Mouse (Mus musculus): ENCODE results near the gene Glis2. TPM values are rescaled to one million over a fixed set of nuclear protein-coding genes. Genes with fewer than 3 reads are reported as not detected.

Glis2 gene
- 6.1 and 7.3 TPM in 2 replicates for polyA plus RNA-seq (2016; fragmentation: Nextera tagmentation; extraction: Ambion mirVana)

- peaks cover 57% of the 10 kb centered on the region for H3K27me3 ChIP-seq (replicated peaks)
- peak within 1 kb of the TSS; percentile 66 for H3K4me3 ChIP-seq
- peaks cover 6% of the 10 kb centered on the region; the same call in 1 of the 2 replicates for H3K36me3 ChIP-seq
- H3K9me3 ChIP-seq (replicated peaks) = no peaks in the 10 kb centered on the region
- H3K4me2 ChIP-seq = peak within 1 kb of the TSS; percentile 82
- peak; percentile 60 for ATAC-seq
- peak within 1 kb of the TSS; percentile 62 for H3K27ac ChIP-seq
- peak within 1 kb of the TSS; percentile 70 for H3K9ac ChIP-seq
- 2% methylated on average over 34 of the region's 74 CpGs for WGBS (ENCODE audit: insufficient replicate concordance)
- peaks cover 52% of the 10 kb centered on the region for H3K4me1 ChIP-seq
These were observed at the start of gene Glis2 for GRCm38 (mm10) chr16:4593971-4594813. Glis2 (plus strand) TSS chr16:4594713.

DNA sequence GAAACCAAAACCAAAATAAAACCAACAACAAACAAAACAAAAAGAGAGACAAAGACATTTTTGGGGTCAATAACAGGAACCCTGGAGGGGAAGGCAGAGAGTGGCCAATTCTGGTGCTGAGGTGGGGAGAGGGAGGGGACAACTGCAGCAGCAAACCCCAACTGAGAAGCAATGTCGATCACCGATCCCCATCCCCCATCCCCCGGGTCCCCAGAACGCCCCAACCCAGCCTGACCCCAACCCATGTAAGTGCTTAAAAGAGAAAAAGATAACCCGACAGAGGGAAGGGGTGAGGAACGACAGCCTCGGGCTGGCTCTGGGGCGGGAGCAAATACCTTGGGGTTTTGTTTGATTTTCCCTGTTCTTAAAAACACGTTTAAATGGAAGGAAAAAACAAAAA, 49.7 kb upstream of the Glis2 start:
- H3K4me2 ChIP-seq = no peak overlapping the region
- H3K27me3 ChIP-seq (replicated peaks) = no peaks in the 10 kb centered on the region
- no peak for ATAC-seq
- no peak overlapping the region for H3K4me3 ChIP-seq
- peaks cover 54% of the 10 kb centered on the region for H3K36me3 ChIP-seq
- no peaks in the 10 kb centered on the region for H3K9me3 ChIP-seq (replicated peaks)
- WGBS (ENCODE audit: insufficient replicate concordance) = 70% methylated on average over 9 of the region's 9 CpGs
- no peak overlapping the region for H3K9ac ChIP-seq
- peaks cover 25% of the 10 kb centered on the region for H3K4me1 ChIP-seq
- H3K27ac ChIP-seq = no peak overlapping the region

GRCm38 (mm10) chr16:4546838-4547237, 47.7 kb upstream of the Glis2 start:
- ATAC-seq = no peak
- no peak overlapping the region for H3K27ac ChIP-seq
- WGBS (ENCODE audit: insufficient replicate concordance) = 82% methylated on average over 8 of the region's 8 CpGs
- H3K9ac ChIP-seq = no peak overlapping the region
- no peaks in the 10 kb centered on the region for H3K9me3 ChIP-seq (replicated peaks)
- H3K36me3 ChIP-seq = peaks cover 69% of the 10 kb centered on the region
- peaks cover 23% of the 10 kb centered on the region for H3K4me1 ChIP-seq
- H3K27me3 ChIP-seq (replicated peaks) = no peaks in the 10 kb centered on the region
- no peak overlapping the region for H3K4me2 ChIP-seq
- H3K4me3 ChIP-seq = no peak overlapping the region

DNA sequence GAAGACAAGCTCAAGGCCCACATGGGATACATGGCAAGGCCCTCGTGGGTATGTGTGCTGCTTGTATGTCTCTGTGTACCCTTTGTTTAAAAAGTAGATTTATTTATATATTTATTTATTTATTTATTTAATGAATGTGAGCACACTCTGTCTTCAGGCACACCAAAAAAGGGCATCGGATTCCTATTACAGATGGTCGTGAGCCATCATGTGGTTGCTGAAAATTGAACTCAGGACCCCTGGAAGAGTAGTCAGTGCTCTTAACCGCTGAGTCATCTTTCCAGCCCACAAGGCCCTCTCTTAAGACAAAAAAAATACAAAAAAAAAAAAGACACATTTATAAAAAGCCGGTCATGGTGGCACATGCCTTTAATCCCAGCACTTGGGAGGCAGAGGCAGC, 46.9 kb upstream of the Glis2 start:
- H3K4me3 ChIP-seq = no peak overlapping the region
- H3K27ac ChIP-seq = no peak overlapping the region
- no peak for ATAC-seq
- no peak overlapping the region for H3K4me2 ChIP-seq
- peaks cover 71% of the 10 kb centered on the region for H3K36me3 ChIP-seq
- H3K27me3 ChIP-seq (replicated peaks) = no peaks in the 10 kb centered on the region
- H3K4me1 ChIP-seq = peaks cover 25% of the 10 kb centered on the region
- WGBS (ENCODE audit: insufficient replicate concordance) = 76% methylated on average over 5 of the region's 5 CpGs
- H3K9ac ChIP-seq = no peak overlapping the region
- no peaks in the 10 kb centered on the region for H3K9me3 ChIP-seq (replicated peaks)

GRCm38 (mm10) chr16:4548953-4549688, 45.4 kb upstream of the Glis2 start:
- ATAC-seq = no peak
- Histone ChIP-seq H3K36me3 (peaks cover 70% of the 10 kb centered on the region), H3K4me2 (no peak overlapping the region), H3K27me3 (replicated peaks) (no peaks in the 10 kb centered on the region), H3K4me1 (peaks cover 35% of the 10 kb centered on the region), H3K4me3 (no peak overlapping the region), H3K9ac (no peak overlapping the region), H3K9me3 (replicated peaks) (no peaks in the 10 kb centered on the region), H3K27ac (no peak overlapping the region)
- 86% methylated on average over 18 of the region's 18 CpGs for WGBS (ENCODE audit: insufficient replicate concordance)

GRCm38 (mm10) chr16:4551056-4551455, 43.5 kb upstream of the Glis2 start:
- Histone ChIP-seq H3K4me1 (peaks cover 51% of the 10 kb centered on the region), H3K9ac (no peak overlapping the region), H3K9me3 (replicated peaks) (no peaks in the 10 kb centered on the region), H3K27me3 (replicated peaks) (no peaks in the 10 kb centered on the region), H3K4me2 (0 out of 2 replicates have a peak overlapping the region, but pooled peaks have one; percentile 17), H3K27ac (peak overlapping the region; percentile 90), H3K36me3 (peaks cover 60% of the 10 kb centered on the region), H3K4me3 (no peak overlapping the region)
- 43% methylated on average over 13 of the region's 13 CpGs for WGBS (ENCODE audit: insufficient replicate concordance)
- no peak; the same call in 1 of the 2 replicates for ATAC-seq

GRCm38 (mm10) chr16:4551885-4552284, 42.6 kb upstream of the Glis2 start:
- peaks cover 56% of the 10 kb centered on the region for H3K36me3 ChIP-seq
- no peak overlapping the region for H3K4me3 ChIP-seq
- peak overlapping the region; percentile 67 for H3K9ac ChIP-seq
- peaks cover 59% of the 10 kb centered on the region for H3K4me1 ChIP-seq
- peak overlapping the region; percentile 86 for H3K4me2 ChIP-seq
- no peaks in the 10 kb centered on the region for H3K9me3 ChIP-seq (replicated peaks)
- H3K27ac ChIP-seq = peak overlapping the region; percentile 90
- 88% methylated on average over 12 of the region's 12 CpGs for WGBS (ENCODE audit: insufficient replicate concordance)
- no peaks in the 10 kb centered on the region for H3K27me3 ChIP-seq (replicated peaks)
- no peak for ATAC-seq

DNA sequence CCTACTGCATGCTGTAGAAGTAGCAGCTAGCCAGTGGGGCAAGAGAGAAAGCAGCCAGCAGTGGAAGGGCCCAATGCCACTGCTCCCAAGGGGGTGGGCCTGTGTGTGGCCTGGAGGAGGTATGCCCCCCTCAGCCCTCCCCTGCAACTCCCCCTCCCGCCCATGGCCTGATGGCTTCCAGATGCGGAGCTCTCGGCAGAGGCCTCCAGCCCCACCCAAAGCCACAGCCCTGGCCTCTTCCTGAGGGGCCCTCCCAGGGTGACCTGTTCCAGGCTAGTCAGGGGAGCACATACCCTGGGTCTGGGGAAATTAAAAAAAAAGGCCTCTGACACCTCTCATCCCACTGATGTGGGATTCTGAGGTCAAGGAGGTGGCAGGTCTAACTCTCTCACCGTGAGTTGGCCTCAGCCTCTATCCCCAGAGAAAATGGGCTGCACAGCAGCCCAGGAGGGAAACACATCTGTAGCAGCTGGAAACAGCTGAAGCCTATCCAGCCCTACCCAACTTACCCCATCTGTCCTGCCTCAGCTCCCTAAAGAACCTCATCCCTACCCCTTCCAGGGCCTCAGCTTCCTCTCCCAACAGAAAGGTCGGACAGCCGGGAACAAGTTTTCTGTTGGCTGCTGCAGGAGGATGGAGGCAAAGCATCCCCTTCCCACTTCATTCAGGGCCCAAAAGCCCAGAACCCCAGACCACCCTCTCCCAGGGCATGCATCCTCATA, 41.5 kb upstream of the Glis2 start:
- H3K9me3 ChIP-seq (replicated peaks) = no peaks in the 10 kb centered on the region
- H3K27ac ChIP-seq = peak overlapping the region; percentile 90
- peak overlapping the region; percentile 86 for H3K4me2 ChIP-seq
- WGBS (ENCODE audit: insufficient replicate concordance) = 13% methylated on average over 6 of the region's 6 CpGs
- ATAC-seq = peak; percentile 90
- H3K4me3 ChIP-seq = peak overlapping the region; percentile 44
- H3K4me1 ChIP-seq = peaks cover 70% of the 10 kb centered on the region
- H3K36me3 ChIP-seq = peaks cover 47% of the 10 kb centered on the region
- peak overlapping the region; percentile 67 for H3K9ac ChIP-seq
- H3K27me3 ChIP-seq (replicated peaks) = no peaks in the 10 kb centered on the region

GRCm38 (mm10) chr16:4555555-4555954, 39.0 kb upstream of the Glis2 start:
- Histone ChIP-seq H3K9ac (peak overlapping the region; percentile 45; the same call in 1 of the 2 replicates), H3K9me3 (replicated peaks) (no peaks in the 10 kb centered on the region), H3K4me1 (peaks cover 79% of the 10 kb centered on the region), H3K4me3 (no peak overlapping the region), H3K27me3 (replicated peaks) (no peaks in the 10 kb centered on the region), H3K27ac (peak overlapping the region; percentile 90), H3K36me3 (peaks cover 26% of the 10 kb centered on the region), H3K4me2 (peak overlapping the region; percentile 21)
- WGBS (ENCODE audit: insufficient replicate concordance) = 56% methylated on average over 1 of the region's 1 CpGs
- no peak for ATAC-seq

DNA sequence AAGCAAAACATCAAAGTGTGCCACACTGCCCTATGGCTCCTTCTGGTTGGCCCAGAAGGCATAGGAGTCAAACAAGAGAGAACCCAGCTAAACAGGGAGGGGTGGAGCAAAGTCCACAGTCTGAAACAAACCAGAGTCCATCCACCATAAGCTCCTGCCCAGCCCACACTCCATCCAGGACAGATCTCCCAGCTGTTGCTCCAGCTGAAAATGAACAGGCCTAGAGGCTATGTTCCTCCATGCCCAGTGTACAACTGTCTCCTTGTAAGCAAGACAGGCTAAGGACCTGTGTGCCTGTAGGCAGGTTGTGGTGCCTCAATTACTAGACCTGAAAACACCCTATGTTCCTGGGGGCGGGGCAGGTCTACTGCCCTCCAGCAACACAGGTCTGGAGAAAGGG, 37.4 kb upstream of the Glis2 start:
- Histone ChIP-seq H3K4me3 (peak overlapping the region; percentile 73), H3K27ac (peak overlapping the region; percentile 90), H3K9me3 (replicated peaks) (no peaks in the 10 kb centered on the region), H3K27me3 (replicated peaks) (no peaks in the 10 kb centered on the region), H3K4me1 (peaks cover 80% of the 10 kb centered on the region), H3K9ac (peak overlapping the region; percentile 83), H3K36me3 (peaks cover 12% of the 10 kb centered on the region), H3K4me2 (peak overlapping the region; percentile 87)
- 58% methylated on average over 1 of the region's 1 CpGs for WGBS (ENCODE audit: insufficient replicate concordance)
- no peak for ATAC-seq

- Histone ChIP-seq H3K27me3 (replicated peaks) (no peaks in the 10 kb centered on the region), H3K4me1 (peaks cover 72% of the 10 kb centered on the region), H3K4me2 (peak overlapping the region; percentile 87), H3K9ac (peak overlapping the region; percentile 83), H3K36me3 (peaks cover 12% of the 10 kb centered on the region), H3K27ac (peak overlapping the region; percentile 90), H3K9me3 (replicated peaks) (no peaks in the 10 kb centered on the region), H3K4me3 (peak overlapping the region; percentile 73)
- WGBS (ENCODE audit: insufficient replicate concordance) = under 1% methylated on average over 19 of the region's 19 CpGs
- ATAC-seq = peak; percentile 66
These were observed 36.6 kb upstream of the Glis2 start for GRCm38 (mm10) chr16:4557949-4558348.

Measured in liver, embryonic 12.5 days (tissue).